Mouse (Mus musculus) MEL (cell line): ENCODE data around the gene Cope. TPM values are rescaled to one million over a fixed set of nuclear protein-coding genes. Genes with fewer than 3 reads are reported as not detected.

Source experiments
- DNase-seq: peaks from one replicate; pipeline ENCODE4 v3.0.0; 2011; ENCODE audit warnings: low read depth, low spot score
- H3K27ac ChIP-seq: 2 replicates; pipeline ENCODE4 v1.5.1; 2012; ENCODE audit warnings: low read depth, mild to moderate bottlenecking, control low read depth, low read length, moderate library complexity; ENCODE audit not compliant: control insufficient read depth
- H3K27me3 ChIP-seq, 2 experiments: fragments of 150-350 bp in 1 of 2; sonication (generic) in 1 of 2; 2 replicates each; pipeline ENCODE4 v1.6.1; 2012; ENCODE audit warnings: low read length in 2 of 2, mild to moderate bottlenecking in 2 of 2, improper control_type of control experiment in 1 of 2, moderate library complexity in 1 of 2; ENCODE audit not compliant: insufficient read depth in 2 of 2, control insufficient read depth in 1 of 2
- H3K36me3 ChIP-seq, 2 experiments: 2 replicates each; pipeline ENCODE4 v1.6.1; 2012 to 2014; ENCODE audit warnings: low read length in 2 of 2, improper control_type of control experiment in 1 of 2, inconsistent platforms in 1 of 2, mild to moderate bottlenecking in 1 of 2; ENCODE audit not compliant: insufficient read depth in 2 of 2, control insufficient read depth in 1 of 2
- H3K4me1 ChIP-seq, 2 experiments: fragments of 150-350 bp in 1 of 2; sonication (generic) in 1 of 2; 2 replicates each; pipeline ENCODE4 v1.6.1; 2012; ENCODE audit warnings: low read length in 2 of 2, improper control_type of control experiment in 1 of 2, mild to moderate bottlenecking in 1 of 2; ENCODE audit not compliant: insufficient read depth in 2 of 2, control insufficient read depth in 1 of 2
- H3K4me3 ChIP-seq, 2 experiments: fragments of 150-350 bp in 1 of 2; sonication (generic) in 1 of 2; 2 replicates each; pipeline ENCODE4 v1.5.1; 2012; ENCODE audit warnings: low read depth in 2 of 2, low read length in 2 of 2, mild to moderate bottlenecking in 2 of 2, moderate library complexity in 2 of 2, control low read depth in 1 of 2, improper control_type of control experiment in 1 of 2; ENCODE audit not compliant: control insufficient read depth in 1 of 2, insufficient read depth in 1 of 2
- H3K79me2 ChIP-seq: 2 replicates; pipeline ENCODE4 v1.6.1; 2012; ENCODE audit warnings: mild to moderate bottlenecking, low read length, moderate library complexity; ENCODE audit not compliant: control insufficient read depth, poor library complexity, insufficient read depth
- H3K9ac ChIP-seq: 2 replicates; pipeline ENCODE4 v1.6.1; 2012; ENCODE audit warnings: low read depth, mild to moderate bottlenecking, control low read depth, low read length, moderate library complexity; ENCODE audit not compliant: control insufficient read depth, poor library complexity, severe bottlenecking
- H3K9me3 ChIP-seq: fragments of 150-350 bp; sonication (generic); replicated peaks from 2 replicates; pipeline ENCODE4 v1.6.1; 2012; ENCODE audit warnings: mild to moderate bottlenecking, low read length, improper control_type of control experiment, moderate library complexity; ENCODE audit not compliant: insufficient read depth
- BHLHE40 ChIP-seq: IDR thresholded peaks from 2 replicates; pipeline ENCODE4 v1.6.1; 2012; ENCODE audit warnings: low read depth, mild to moderate bottlenecking, inconsistent platforms, low read length, improper control_type of control experiment, borderline replicate concordance
- CHD2 ChIP-seq: IDR thresholded peaks from 2 replicates; pipeline ENCODE4 v1.6.1; 2011; ENCODE audit warnings: low read length, improper control_type of control experiment
- ELF1 ChIP-seq: IDR thresholded peaks from 2 replicates; pipeline ENCODE4 v1.6.1; 2014; ENCODE audit warnings: low read depth, mild to moderate bottlenecking, inconsistent platforms, low read length, improper control_type of control experiment, moderate library complexity
- EP300 ChIP-seq, 2 experiments: IDR thresholded peaks; 2 replicates each; pipeline ENCODE4 v1.6.1; 2011; ENCODE audit warnings: improper control_type of control experiment in 2 of 2, low read length in 2 of 2, low read depth in 1 of 2, mild to moderate bottlenecking in 1 of 2
- GABPA ChIP-seq: IDR thresholded peaks from 2 replicates; pipeline ENCODE4 v1.6.1; 2012; ENCODE audit warnings: low read depth, mild to moderate bottlenecking, inconsistent platforms, low read length, improper control_type of control experiment, moderate library complexity
- MYB ChIP-seq: IDR thresholded peaks from 2 replicates; pipeline ENCODE4 v1.6.1; 2011; ENCODE audit warnings: mild to moderate bottlenecking, low read depth, low read length, improper control_type of control experiment
- POLR2A ChIP-seq, 2 experiments: IDR thresholded peaks; 2 replicates each; pipeline ENCODE4 v1.6.1; 2011 to 2012; ENCODE audit warnings: low read length in 2 of 2, mild to moderate bottlenecking in 2 of 2, control low read depth in 1 of 2, improper control_type of control experiment in 1 of 2, low read depth in 1 of 2, moderate library complexity in 1 of 2; ENCODE audit not compliant: control insufficient read depth in 1 of 2, insufficient read depth in 1 of 2, poor library complexity in 1 of 2
- POLR2AphosphoS2 ChIP-seq: IDR thresholded peaks from 2 replicates; pipeline ENCODE4 v1.6.1; 2011; ENCODE audit warnings: low read length, improper control_type of control experiment
- RAD21 ChIP-seq: IDR thresholded peaks from 2 replicates; pipeline ENCODE4 v1.6.1; 2011; ENCODE audit warnings: mild to moderate bottlenecking, low read depth, low read length, improper control_type of control experiment
- RCOR1 ChIP-seq: IDR thresholded peaks from 2 replicates; pipeline ENCODE4 v1.6.1; 2012; ENCODE audit warnings: low read depth, mild to moderate bottlenecking, inconsistent platforms, low read length, improper control_type of control experiment
- SIN3A ChIP-seq: IDR thresholded peaks from 2 replicates; pipeline ENCODE4 v1.6.1; 2012; ENCODE audit warnings: low read length, improper control_type of control experiment, inconsistent platforms
- TAL1 ChIP-seq: IDR thresholded peaks from 2 replicates; pipeline ENCODE4 v1.6.1; 2012; ENCODE audit warnings: mild to moderate bottlenecking, inconsistent platforms, low read length, moderate library complexity, mixed read lengths
- TBP ChIP-seq: IDR thresholded peaks from 2 replicates; pipeline ENCODE4 v1.8.0; 2011; ENCODE audit warnings: low read depth, low read length, improper control_type of control experiment
- USF1 ChIP-seq: IDR thresholded peaks from 2 replicates; pipeline ENCODE4 v1.6.1; 2014; ENCODE audit warnings: low read depth, mild to moderate bottlenecking, inconsistent platforms, low read length, improper control_type of control experiment, moderate library complexity
- ZNF384 ChIP-seq: IDR thresholded peaks from 2 replicates; pipeline ENCODE4 v1.6.1; 2012; ENCODE audit warnings: low read depth, mild to moderate bottlenecking, inconsistent platforms, low read length, improper control_type of control experiment
- polyA plus RNA-seq, 2 experiments: library from polyadenylated mRNA; stranded (reverse) in 1 of 2; unstranded in 1 of 2; fragments of >175 nt in 1 of 2; fragments of >200 nt in 1 of 2; gene quantifications; 2 replicates each; pipeline versions ENCODE4 v1.2.1 to v1.2.4; 2012; ENCODE audit warnings: low replicate concordance in 2 of 2, low read depth in 1 of 2; ENCODE audit not compliant: insufficient read length in 2 of 2, insufficient read depth in 1 of 2, missing spikeins in 1 of 2
- total RNA-seq: library from RNA; depleted of rRNA; stranded (reverse); fragments of 300-350 nt; gene quantifications from 2 replicates; pipeline ENCODE4 v1.2.3, GENCODE M21; 2012

Gene Cope
- total and polyA plus RNA-seq, 3 experiments = 132 to 232 TPM; not detected in 1

DNA sequence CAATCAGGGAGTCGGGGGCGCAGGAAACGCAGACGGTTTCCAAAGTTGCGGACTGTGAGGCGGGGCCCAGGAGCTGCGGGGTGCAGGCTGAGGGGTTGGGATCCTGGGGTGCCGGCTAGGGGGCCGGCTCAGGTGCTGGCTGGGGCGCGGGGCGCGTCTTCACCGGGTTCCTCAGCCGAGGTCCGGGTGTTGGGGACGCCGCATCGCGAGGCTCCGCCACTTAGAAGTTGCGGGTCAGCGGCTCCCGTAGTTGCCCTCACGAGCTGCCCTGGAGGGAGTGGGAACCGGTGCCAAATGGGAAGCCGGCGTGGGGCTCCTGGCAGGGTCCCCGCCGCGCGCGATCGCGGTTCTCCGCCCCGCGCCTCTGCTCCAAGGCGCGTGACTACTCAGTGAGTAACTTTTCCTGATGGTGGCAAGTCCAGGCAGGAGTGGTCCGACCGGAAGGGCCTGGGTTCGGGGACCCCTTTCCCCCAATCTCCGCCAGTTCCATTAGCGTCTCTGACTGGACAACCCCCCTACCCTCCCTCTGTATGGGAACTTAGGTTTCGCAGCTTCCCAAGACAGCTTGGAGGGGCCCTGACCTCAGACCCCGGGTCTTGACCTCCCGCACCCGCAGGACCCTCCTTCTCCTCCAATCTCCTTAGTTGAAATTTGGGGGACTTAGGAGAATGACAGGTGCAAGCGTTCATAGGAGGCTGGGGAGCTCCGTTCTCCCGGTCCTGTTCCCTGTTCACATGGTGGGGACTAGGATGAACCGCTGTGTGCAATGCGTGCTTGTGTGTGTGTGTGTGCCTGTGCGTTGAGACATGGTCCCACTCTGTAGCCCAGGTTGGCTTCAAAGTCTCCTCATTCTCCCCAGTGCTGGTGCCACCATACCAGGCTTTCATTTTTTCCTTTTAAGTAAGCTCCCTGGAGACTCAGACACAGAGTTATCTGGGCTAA lies 18.9 kb upstream of the Cope start:
- Histone ChIP-seq H3K9ac (peak overlapping the region; percentile 97), H3K79me2 (peaks cover 5% of the 10 kb centered on the region; the same call in 1 of the 2 replicates), H3K27me3 (no peaks in the 10 kb centered on the region), H3K4me3 (peak overlapping the region; percentile 89 to 90), H3K9me3 (no peaks in the 10 kb centered on the region), H3K4me1 (peaks cover 0 to 10% of the 10 kb centered on the region in 2 experiments; a peak in 3 of 4 replicates), H3K27ac (peak overlapping the region; percentile 39; the same call in 1 of the 2 replicates), H3K36me3 (peaks cover 0 to 2% of the 10 kb centered on the region in 2 experiments; a peak in 2 of 4 replicates)
- peak; percentile 41 for DNase-seq
- TF ChIP-seq POLR2A (IDR thresholded peaks at IDR 0.05; ENCODE audit: control insufficient read depth in 1 of 2, insufficient read depth in 1 of 2, low read depth in 1 of 2, low read length in 2 of 2, poor library complexity in 1 of 2) = 0 out of 4 replicates have a peak, but pooled peaks of 1 of the 2 experiments have one; percentile 8
- no peak for TF ChIP-seq TBP

DNA sequence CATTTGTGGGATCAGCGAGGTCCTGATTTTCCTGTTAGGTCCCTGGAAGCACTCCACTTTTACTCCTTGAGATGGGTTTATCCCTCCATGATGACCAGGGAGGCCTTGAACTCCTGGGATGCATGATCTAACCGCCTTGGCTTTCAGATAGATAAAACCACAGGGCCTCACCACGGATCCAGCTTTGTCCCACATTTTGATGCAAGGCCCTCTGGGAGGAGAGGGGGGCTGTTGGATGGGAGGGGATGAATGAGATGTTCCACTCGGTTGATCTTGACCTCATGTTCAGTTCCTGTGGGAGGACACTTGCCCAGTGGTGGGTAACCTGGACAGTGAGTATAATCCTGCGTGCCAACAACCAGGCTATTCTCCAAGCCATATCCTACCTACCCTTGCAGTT lies 17.9 kb upstream of the Cope start:
- TF ChIP-seq EP300 (IDR thresholded peaks at IDR 0.05; ENCODE audit: low read depth in 1 of 2, low read length in 2 of 2) = no peak
- no peak for TF ChIP-seq MYB
- no peak for TF ChIP-seq RCOR1
- TF ChIP-seq SIN3A = no peak
- no peak for TF ChIP-seq RAD21
- no peak for TF ChIP-seq POLR2AphosphoS2
- TF ChIP-seq ZNF384 = no peak
- TF ChIP-seq GABPA = no peak
- no peak for TF ChIP-seq USF1
- TF ChIP-seq TAL1 = no peak
- TF ChIP-seq BHLHE40 = no peak
- TF ChIP-seq TBP = no peak
- no peak for TF ChIP-seq ELF1
- TF ChIP-seq CHD2 = no peak
- Histone ChIP-seq H3K36me3 (peaks cover 0 to 2% of the 10 kb centered on the region in 2 experiments; a peak in 2 of 4 replicates), H3K27ac (no peak overlapping the region), H3K4me1 (peaks cover 0 to 10% of the 10 kb centered on the region in 2 experiments; a peak in 3 of 4 replicates), H3K4me3 (no peak overlapping the region), H3K79me2 (peaks cover 5% of the 10 kb centered on the region; the same call in 1 of the 2 replicates), H3K9me3 (no peaks in the 10 kb centered on the region), H3K27me3 (no peaks in the 10 kb centered on the region), H3K9ac (no peak overlapping the region)
- DNase-seq = no peak
